Mouse (Mus musculus) frontal cortex, adult (tissue): ENCODE measurements around the gene Ppp1r17.
A peak's percentile ranks its signal among the peaks of the same experiment; 100 is the strongest.

ENCODE experiments used
- ATAC-seq: cut with Nextera tagmentation; 2 replicates; pipeline ENCODE4 v1.9.2; 2017; ENCODE audit warnings: mild to moderate bottlenecking, moderate library complexity, mixed read lengths; ENCODE audit not compliant: low TSS enrichment

Ppp1r17 gene

GRCm38 (mm10) chr6:56017291-56017994 lies at the start of gene Ppp1r17:
Gene Ppp1r17 (plus strand): TSS chr6:56017497.
- ATAC-seq: no peak

- peak; percentile 72 for ATAC-seq
Observed at GRCm38 (mm10) chr6:55972998-55973397, 44.3 kb upstream of the Ppp1r17 start.

GRCm38 (mm10) chr6:55979766-55980165 lies 37.5 kb upstream of the Ppp1r17 start:
- ATAC-seq: no peak

GRCm38 (mm10) chr6:56008711-56009110 lies 8.6 kb upstream of the Ppp1r17 start:
- ATAC-seq: peak; percentile 64

GRCm38 (mm10) chr6:56012384-56012783 lies 4.9 kb upstream of the Ppp1r17 start:
- ATAC-seq: peak; percentile 52; the same call in 1 of the 2 replicates

- no peak for ATAC-seq
Observed at GRCm38 (mm10) chr6:56019632-56020031, 2.3 kb downstream of the Ppp1r17 start.

- ATAC-seq: no peak
Observed at GRCm38 (mm10) chr6:56025533-56025932, 8.2 kb downstream of the Ppp1r17 start.

- no peak; the same call in 1 of the 2 replicates for ATAC-seq
Observed at GRCm38 (mm10) chr6:56027318-56027717, 10.0 kb downstream of the Ppp1r17 start.

GRCm38 (mm10) chr6:56027966-56028365 lies 10.7 kb downstream of the Ppp1r17 start:
- ATAC-seq: peak; percentile 82

- no peak for ATAC-seq
Observed at GRCm38 (mm10) chr6:56029986-56030385, 12.7 kb downstream of the Ppp1r17 start.

- ATAC-seq: no peak
Observed at GRCm38 (mm10) chr6:56032231-56032630, 14.9 kb downstream of the Ppp1r17 start.

GRCm38 (mm10) chr6:56035054-56035453 lies 17.8 kb downstream of the Ppp1r17 start:
- no peak for ATAC-seq

- ATAC-seq: no peak
Observed at GRCm38 (mm10) chr6:56039476-56040055, 22.3 kb downstream of the Ppp1r17 start.

GRCm38 (mm10) chr6:56044270-56044669 lies 27.0 kb downstream of the Ppp1r17 start:
- no peak for ATAC-seq

- ATAC-seq: no peak
Observed at GRCm38 (mm10) chr6:56044716-56045115, 27.4 kb downstream of the Ppp1r17 start.

GRCm38 (mm10) chr6:56048580-56048979 lies 31.3 kb downstream of the Ppp1r17 start:
- 0 out of 2 replicates have a peak, but pooled peaks have one; percentile 34 for ATAC-seq

- peak; percentile 79 for ATAC-seq
Observed at GRCm38 (mm10) chr6:56049104-56049503, 31.8 kb downstream of the Ppp1r17 start.

- ATAC-seq: no peak
Observed at GRCm38 (mm10) chr6:56063736-56064135, 46.4 kb downstream of the Ppp1r17 start.

GRCm38 (mm10) chr6:56066632-56067282 lies 49.5 kb downstream of the Ppp1r17 start:
- ATAC-seq: peak; percentile 82

- ATAC-seq: no peak
Observed at GRCm38 (mm10) chr6:56068516-56068915, 51.2 kb downstream of the Ppp1r17 start.

GRCm38 (mm10) chr6:56076378-56076805 lies 59.1 kb downstream of the Ppp1r17 start:
- no peak for ATAC-seq
